Mouse (Mus musculus): ENCODE results near the gene Bsn. TPM values are rescaled to one million over a fixed set of nuclear protein-coding genes. Genes with fewer than 3 reads are reported as not detected.
A peak's percentile ranks its signal among the peaks of the same experiment; 100 is the strongest.
"Not testable (repeated sequence)": the region's sequence is repeated elsewhere in the genome, so short reads cannot be mapped to it uniquely, and the experiment has no call there.

The Bsn gene
- polyA plus RNA-seq, 2 experiments from 2014 or later = 0.10 to 0.23 TPM

- ATAC-seq = no peak
Measured at GRCm38 (mm10) chr9:108196920-108197677, 6.9 kb upstream of the Bsn start.

- ATAC-seq = not testable (repeated sequence)
Measured at GRCm38 (mm10) chr9:108196222-108196621, 6.0 kb upstream of the Bsn start.

DNA sequence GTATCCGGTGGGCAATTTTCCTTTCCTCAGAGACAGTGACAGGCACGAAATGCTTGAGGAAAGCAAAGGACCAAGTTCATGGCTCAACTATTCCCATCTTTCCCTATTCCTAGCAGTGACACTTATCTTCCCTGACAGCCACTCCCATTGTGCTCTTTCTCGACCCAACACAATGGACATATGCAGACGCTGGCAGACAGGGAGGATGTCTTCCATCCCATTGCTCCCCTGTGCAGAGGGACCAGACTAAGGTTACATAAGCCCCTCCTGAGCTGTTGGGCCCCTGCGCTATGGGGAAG lies 747 bp downstream of the Bsn start:
- no peak for ATAC-seq

DNA sequence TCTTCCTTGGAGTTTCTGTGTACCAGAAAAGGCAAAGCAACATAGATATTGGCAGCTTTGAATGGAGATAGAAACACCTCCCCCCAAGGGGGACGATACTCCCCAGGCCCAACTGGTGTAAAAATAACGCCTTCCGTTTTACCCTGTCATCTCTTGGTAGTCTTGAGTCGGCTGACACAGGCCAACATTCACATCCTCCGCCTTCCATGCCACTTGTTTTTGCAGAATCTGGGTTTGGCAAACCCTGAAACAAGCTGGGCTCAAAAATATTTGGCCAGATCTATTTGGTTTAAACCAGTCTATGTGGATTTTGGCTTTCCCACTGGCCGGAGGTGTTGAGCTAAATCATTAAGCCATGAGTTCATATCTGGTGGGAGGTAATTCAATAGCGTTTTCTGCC lies 1.2 kb downstream of the Bsn start:
- ATAC-seq = no peak

DNA sequence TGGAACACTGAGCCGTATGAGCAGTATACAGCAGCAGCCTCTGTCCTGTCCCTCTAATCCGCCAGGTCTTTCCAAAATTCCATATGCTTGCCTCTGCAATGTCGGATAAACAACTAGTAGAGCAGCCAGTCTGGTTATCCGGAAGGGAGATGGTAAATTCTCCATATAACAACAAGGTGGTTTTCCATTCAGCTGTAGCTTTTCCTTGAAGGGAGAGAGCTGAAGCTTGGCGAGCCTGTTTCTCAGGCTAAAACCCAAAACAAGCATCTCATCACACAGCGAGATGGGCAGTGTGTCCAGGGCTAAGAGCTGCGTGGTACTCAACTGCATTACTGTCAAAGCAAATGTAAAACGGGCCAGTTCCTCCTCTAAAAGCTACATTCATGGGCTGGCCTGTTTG lies 1.7 kb downstream of the Bsn start:
- ATAC-seq = no peak

GRCm38 (mm10) chr9:108187616-108188015 lies 2.6 kb downstream of the Bsn start:
- ATAC-seq = no peak

DNA sequence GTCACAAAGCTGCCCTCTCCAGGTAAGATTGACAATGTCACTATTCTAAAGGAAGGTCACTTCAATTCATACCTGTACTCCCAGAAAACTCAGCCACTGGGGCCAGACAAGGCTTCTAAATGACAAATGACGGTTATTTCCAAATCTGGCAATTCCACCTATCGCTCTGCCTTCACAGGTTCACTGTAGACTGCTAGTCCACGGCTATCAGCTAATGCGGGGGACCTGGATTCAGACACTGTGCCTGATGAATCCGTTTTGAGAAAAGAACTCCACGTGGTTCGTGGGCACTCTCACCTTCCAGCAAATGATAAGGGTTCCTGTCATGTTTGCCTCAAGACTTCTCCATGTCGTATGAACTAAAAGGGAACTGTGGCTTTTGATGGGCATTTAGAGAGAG lies 4.4 kb downstream of the Bsn start:
- no peak for ATAC-seq

GRCm38 (mm10) chr9:108183531-108183994 lies 6.6 kb downstream of the Bsn start:
- ATAC-seq = no peak

DNA sequence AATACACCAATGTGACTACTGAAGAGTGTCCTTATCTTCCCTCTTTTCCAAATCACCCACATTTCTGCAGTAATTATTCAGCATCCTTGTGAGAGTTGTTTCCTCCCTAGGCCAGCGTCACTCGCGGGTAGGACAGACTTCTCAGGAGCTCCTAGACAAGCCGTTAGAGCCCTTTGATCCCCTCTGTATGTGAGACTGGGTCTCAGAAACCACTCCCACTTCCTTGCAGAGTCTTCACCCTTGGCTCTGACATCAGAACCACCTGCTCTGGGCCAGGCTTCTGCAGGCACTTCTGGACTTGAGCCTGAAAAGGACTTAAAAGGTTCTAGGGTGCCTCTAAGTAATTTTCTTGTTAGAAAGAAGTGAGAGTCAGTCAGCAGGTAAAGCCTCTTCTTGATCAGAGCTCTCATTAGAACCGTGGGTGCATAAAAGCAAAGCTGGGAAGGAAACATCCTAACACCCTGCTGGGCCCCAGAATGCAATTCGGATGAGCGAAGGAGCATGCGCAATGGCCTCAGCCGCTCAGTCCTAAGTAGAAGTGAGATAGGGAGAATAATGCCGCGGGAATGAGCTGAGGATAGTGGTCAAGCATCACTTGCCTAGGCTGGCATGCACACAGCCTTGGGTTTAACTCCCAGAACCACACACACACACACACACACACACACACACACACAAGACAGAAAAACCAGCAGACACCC lies 7.2 kb downstream of the Bsn start:
- no peak for ATAC-seq

DNA sequence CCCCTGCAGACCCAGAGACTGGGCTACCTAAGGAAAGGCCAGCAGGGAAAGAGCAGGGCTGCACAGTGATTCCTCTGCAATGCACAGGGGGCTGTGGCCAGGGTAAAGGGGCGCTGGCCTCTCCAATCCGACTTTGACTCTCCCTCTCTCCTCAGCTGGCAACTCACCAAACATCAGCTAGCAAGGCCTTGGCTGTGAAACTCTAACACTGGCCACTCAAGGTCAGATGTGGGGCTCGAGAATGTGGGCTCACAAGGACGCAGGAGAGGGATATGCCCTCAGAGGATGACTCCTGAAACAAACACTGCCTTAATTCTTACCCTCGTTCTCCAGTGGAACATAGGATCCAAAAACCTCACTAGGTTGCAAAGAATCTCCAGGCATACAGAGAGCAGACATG lies 11.8 kb downstream of the Bsn start:
- ATAC-seq = no peak

DNA sequence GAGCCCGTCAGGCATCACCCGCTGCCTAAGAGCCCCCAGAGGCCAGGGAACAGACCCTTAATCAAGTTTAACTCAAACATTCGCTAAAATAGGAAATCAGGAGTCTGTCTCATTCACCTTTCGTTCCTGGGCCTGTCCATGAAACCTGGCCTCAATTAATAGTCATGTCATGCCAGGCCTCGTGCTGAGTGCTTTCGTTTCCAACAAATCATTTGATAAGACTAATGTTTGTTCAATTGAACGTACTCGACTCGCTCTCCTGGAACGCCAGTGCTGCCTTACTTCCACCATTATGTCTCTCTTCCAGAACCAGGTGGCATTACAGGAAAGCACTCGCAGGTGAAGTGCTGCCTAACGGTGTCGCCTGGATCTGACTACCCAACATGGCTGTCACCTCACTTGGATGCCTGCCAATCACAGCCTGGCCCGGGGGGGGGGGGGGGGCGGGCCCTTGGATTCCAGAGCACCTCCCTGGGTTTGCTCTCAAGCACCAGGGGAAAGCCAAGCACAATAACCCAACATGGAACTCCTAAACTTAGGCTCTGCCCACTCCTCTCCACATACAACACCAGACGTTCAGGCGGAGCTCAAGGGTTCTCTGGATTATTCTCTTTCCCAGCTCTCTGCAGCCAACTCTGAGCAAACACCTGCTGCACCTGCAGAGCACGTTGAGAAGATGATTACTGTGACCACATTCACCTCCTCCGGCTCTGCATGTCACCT lies 14.9 kb downstream of the Bsn start:
- ATAC-seq = no peak

DNA sequence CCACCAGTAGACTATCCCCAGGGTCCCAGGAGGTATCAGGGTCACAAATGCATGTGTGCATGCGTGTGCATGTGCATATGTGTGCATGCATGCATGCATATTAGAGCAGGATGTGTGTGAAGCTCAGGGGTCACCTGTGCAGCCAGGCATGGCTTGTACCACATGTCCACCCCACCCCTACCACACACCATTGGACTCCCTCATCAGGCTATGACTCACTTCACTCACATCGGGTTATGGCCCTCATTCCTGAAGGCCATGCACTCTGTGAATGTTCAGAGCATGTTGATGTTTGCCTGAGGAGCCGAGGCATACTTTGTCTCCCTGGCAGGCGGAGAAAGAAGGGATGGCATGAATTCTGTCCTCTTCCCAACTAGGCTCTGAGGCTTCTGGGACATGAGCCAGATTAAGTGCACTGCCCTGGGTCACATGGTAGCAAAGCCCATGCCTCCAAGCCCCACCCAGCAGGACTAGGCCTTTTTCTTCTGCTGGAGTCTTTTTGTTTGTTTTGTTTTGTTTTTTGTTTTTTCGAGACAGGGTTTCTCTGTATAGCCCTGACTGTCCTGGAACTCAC lies 17.3 kb downstream of the Bsn start:
- ATAC-seq = no peak

- no peak for ATAC-seq
Measured at GRCm38 (mm10) chr9:108169751-108170150, 20.4 kb downstream of the Bsn start.

- ATAC-seq = no peak
Measured at GRCm38 (mm10) chr9:108165143-108165542, 25.0 kb downstream of the Bsn start.

DNA sequence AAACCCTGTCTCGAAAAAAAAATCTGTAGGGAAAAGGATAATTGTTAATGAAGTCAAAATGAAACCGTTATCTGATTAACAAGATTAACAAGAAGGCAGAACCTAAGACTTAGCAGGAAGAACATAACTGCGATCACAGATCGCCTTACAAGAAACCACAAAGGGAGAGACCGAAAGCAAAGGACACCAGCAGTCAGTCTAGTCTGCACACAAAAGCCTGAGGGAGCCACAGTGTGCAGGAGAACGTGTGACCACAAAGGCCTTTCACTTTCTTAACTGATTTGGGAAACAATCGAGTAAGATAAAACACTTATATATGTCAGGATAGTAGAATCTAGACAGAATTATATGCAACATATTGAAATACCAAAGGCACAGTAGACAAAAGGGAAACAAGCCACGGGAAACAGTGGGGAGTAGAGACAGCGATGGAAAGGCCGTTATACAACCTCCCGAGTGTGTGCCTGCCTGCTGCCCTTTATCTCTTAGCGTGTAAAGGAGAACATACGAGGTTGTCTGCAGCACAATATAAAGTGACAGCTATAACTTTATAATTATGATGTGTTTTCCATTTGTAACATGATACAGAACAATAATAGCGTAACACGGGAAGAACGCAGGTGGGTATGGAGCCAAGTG lies 26.4 kb downstream of the Bsn start:
- ATAC-seq = peak; percentile 54

- ATAC-seq = no peak
Measured at GRCm38 (mm10) chr9:108157891-108158290, 32.3 kb downstream of the Bsn start.

- ATAC-seq = no peak
Measured at GRCm38 (mm10) chr9:108157451-108157850, 32.7 kb downstream of the Bsn start.

DNA sequence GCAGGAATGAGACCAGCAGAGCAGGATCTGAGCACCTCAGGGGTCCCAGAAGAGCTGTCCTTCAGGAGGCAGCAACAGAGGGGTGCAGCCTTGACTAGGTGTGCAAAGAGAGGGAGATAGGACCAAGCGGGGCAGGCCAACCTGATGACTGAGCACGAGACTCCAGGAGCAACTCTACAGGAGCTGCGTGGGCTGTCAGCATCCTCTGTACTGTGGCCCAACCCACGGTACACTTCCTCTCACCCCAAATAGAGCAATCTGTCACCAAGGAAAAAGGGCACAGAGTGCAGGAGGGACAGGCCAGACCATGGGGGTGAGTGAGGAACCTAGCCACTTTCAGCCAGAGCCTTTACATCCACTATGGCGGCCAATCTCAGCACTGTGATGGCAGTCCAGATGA lies 33.4 kb downstream of the Bsn start:
- ATAC-seq = peak; percentile 71

- ATAC-seq = peak; percentile 56
Measured at GRCm38 (mm10) chr9:108154814-108155213, 35.4 kb downstream of the Bsn start.

- no peak for ATAC-seq
Measured at GRCm38 (mm10) chr9:108153516-108154448, 36.4 kb downstream of the Bsn start.

- peak; percentile 60 for ATAC-seq
Measured at GRCm38 (mm10) chr9:108150486-108150885, 39.7 kb downstream of the Bsn start.

DNA sequence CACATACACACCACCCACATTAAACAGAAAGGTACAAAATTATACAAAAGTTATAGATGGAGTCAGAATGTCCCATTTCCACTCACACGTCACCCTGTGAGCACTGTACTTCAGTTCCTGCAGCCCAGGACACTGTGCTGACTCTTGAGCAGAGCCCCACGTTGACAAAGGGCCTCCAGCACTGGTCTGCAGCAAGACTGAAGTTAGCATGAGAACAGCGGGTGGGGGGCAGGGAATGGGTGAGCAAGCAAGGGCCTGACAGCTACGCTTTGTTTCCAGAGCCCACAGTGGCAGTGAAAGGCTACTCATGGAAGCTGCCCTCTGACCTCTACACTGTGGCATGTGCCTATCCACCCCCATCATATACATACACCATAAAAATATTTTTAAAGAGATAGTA lies 40.4 kb downstream of the Bsn start:
- no peak for ATAC-seq

All from CD4-positive, CD25-positive, alpha-beta regulatory T cell, adult 4 months (primary cell).